Mouse (Mus musculus) midbrain, postnatal 0 days (tissue): ENCODE measurements at regions not wholly inside any gene's neighbourhood (a gene's known extent, or its start where the extent isn't known, plus 50 kb on each side); places are given as distances from the start of the nearest gene placed in this dataset.

Experiments used
- ATAC-seq: fragments of 200-750 bp; cut with Nextera tagmentation; 2 replicates; pipeline ENCODE4 v1.8.0; 2017; ENCODE audit warnings: moderate number of reproducible peaks, mild to moderate bottlenecking, moderate TSS enrichment, moderate library complexity; ENCODE audit not compliant: low FRiP score
- DNase-seq: peaks from one replicate; pipeline ENCODE4 v3.0.0-alpha.2; 2015; ENCODE audit warnings: low spot score
- H3K27ac ChIP-seq: fragments of 300-500 bp; sonication (generic); 2 replicates; pipeline ENCODE4 v1.5.1; 2014; ENCODE audit warnings: low read depth, mild to moderate bottlenecking, low read length, mixed read lengths
- H3K27me3 ChIP-seq: fragments of 300-500 bp; sonication (generic); 2 replicates; pipeline ENCODE4 v1.6.1; 2014; ENCODE audit warnings: low read length, control low read depth, mixed read lengths; ENCODE audit not compliant: insufficient read depth
- H3K36me3 ChIP-seq: fragments of 300-500 bp; sonication (generic); 2 replicates; pipeline ENCODE4 v1.6.1; 2014; ENCODE audit warnings: low read length, control low read depth, mixed read lengths; ENCODE audit not compliant: insufficient read depth
- H3K4me1 ChIP-seq: fragments of 300-500 bp; sonication (generic); 2 replicates; pipeline ENCODE4 v1.6.1; 2014; ENCODE audit warnings: mild to moderate bottlenecking, control low read depth, antibody characterized with exemption, low read length, mixed read lengths; ENCODE audit not compliant: insufficient read depth
- H3K4me2 ChIP-seq: fragments of 300-500 bp; sonication (generic); 2 replicates; pipeline ENCODE4 v1.6.1; 2014; ENCODE audit warnings: low read depth, mild to moderate bottlenecking, low read length, mixed read lengths; ENCODE audit not compliant: poor library complexity, severe bottlenecking
- H3K4me3 ChIP-seq: fragments of 300-500 bp; sonication (generic); 2 replicates; pipeline ENCODE4 v1.5.1; 2014; ENCODE audit warnings: low read depth, mild to moderate bottlenecking, low read length, moderate library complexity
- H3K9ac ChIP-seq: fragments of 300-500 bp; sonication (generic); replicated peaks from 2 replicates; pipeline ENCODE4 v1.6.1; 2014; ENCODE audit warnings: mild to moderate bottlenecking, low read length, moderate library complexity, mixed read lengths; ENCODE audit not compliant: poor library complexity, severe bottlenecking
- H3K9me3 ChIP-seq: fragments of 300-500 bp; sonication (generic); 2 replicates; pipeline ENCODE4 v1.6.1; 2016; ENCODE audit warnings: low read length, control low read depth
- CTCF ChIP-seq: IDR thresholded peaks from 2 replicates; pipeline ENCODE4 v1.5.1; 2016; ENCODE audit warnings: antibody characterized with exemption, mild to moderate bottlenecking
- WGBS: fragments of 180-500 bp; shearing (Covaris S2); extraction: QIAGEN DNeasy Blood & Tissue Kit; methylation state at CpG from one replicate; pipeline ENCODE4 v1.1.7; 2014; 5-methylcytosine and 5-hydroxymethylcytosine counted together

DNA sequence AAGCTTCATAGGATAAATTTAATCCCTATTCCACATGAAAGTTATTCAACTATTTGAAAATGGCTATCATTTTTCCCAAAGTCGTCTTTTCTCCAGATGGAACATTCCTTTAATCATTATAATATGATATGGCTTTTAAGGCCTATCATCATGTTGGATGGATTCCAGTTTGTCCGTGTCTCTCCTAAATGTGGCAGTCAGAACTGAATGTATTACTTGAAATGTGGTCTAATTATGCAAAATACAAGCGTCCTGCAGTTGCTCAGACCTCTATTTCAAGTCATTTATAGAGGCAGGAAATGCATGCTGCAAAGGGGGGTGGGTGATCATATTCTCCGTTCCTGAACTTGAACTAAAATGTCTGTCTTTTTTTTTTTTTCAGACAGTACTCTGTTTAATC, 88.5 kb upstream of the Adgrl2 start:
- Histone ChIP-seq H3K9ac (no peak overlapping the region), H3K4me2 (no peak overlapping the region), H3K36me3 (no peaks in the 10 kb centered on the region), H3K27me3 (no peaks in the 10 kb centered on the region), H3K4me1 (0 out of 2 replicates have a peak, but pooled peaks cover 6% of the 10 kb centered on the region), H3K9me3 (no peaks in the 10 kb centered on the region), H3K27ac (no peak overlapping the region), H3K4me3 (no peak overlapping the region)
- 51% methylated on average over 4 of the region's 4 CpGs for WGBS
- no peak for TF ChIP-seq CTCF
- DNase-seq (no peak), ATAC-seq (no peak)

DNA sequence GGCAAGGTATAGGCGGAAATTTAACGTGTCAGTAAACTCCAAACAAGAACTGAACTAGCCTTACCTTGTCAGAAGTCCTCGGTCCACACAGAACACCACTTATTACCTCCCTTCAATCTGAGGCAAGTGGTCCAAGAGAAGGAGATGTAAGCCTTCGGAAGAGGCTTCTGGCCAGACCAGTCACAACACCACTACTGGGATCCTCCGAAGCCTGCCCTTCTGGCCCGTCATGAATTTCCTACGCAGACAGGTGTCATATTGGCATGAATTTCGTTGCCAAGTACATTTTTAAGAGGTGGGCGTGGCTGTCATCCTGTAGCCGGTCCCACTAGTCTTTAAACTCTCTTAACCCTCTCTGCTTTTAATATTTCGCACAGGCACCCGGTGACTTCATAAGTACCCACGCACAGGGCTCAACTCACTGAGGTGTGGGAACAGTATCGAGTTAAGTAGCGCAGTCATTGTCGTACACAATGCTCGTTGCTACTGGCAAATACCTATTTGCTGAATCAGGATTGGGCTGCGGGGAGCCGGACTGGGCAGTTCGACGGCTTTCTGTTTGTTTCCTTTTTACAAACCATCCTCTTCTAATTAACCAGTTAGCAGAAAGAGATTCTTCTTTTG, 86.7 kb upstream of the Adgrl2 start:
- TF ChIP-seq CTCF: no peak
- Histone ChIP-seq H3K27me3 (no peaks in the 10 kb centered on the region), H3K4me2 (no peak overlapping the region), H3K4me3 (no peak overlapping the region), H3K4me1 (0 out of 2 replicates have a peak, but pooled peaks cover 6% of the 10 kb centered on the region), H3K27ac (no peak overlapping the region), H3K9ac (no peak overlapping the region), H3K9me3 (no peaks in the 10 kb centered on the region), H3K36me3 (no peaks in the 10 kb centered on the region)
- WGBS: 83% methylated on average over 21 of the region's 21 CpGs
- ATAC-seq: no peak
- no peak for DNase-seq

DNA sequence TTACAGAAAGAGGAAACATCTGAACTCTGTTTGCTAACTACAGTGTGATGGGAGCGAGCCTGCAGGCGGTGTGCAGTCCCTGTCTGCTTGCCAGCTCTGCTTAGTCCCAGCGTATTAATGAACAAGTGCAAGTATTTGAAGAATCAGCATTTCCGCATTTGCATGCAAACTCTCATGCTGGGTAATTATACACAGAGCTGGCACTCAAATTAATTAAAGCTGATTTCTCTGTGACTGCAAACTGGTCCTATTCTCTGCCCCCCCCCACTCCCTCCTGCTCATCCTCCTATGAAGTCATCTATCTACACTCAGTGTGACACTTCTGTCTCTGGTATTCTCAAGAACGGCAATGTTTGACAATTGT, 85.1 kb upstream of the Adgrl2 start:
- peak overlapping the region; percentile 30 for H3K4me2 ChIP-seq
- TF ChIP-seq CTCF: no peak
- 0 out of 2 replicates have a peak, but pooled peaks cover 6% of the 10 kb centered on the region for H3K4me1 ChIP-seq
- no peaks in the 10 kb centered on the region for H3K9me3 ChIP-seq
- H3K4me3 ChIP-seq: peak overlapping the region; percentile 2; the same call in 1 of the 2 replicates
- no peaks in the 10 kb centered on the region for H3K27me3 ChIP-seq
- peak; percentile 68 for DNase-seq
- 38% methylated on average over 5 of the region's 5 CpGs for WGBS
- H3K27ac ChIP-seq: no peak overlapping the region
- no peaks in the 10 kb centered on the region for H3K36me3 ChIP-seq
- peak; percentile 44 for ATAC-seq
- H3K9ac ChIP-seq: no peak overlapping the region

DNA sequence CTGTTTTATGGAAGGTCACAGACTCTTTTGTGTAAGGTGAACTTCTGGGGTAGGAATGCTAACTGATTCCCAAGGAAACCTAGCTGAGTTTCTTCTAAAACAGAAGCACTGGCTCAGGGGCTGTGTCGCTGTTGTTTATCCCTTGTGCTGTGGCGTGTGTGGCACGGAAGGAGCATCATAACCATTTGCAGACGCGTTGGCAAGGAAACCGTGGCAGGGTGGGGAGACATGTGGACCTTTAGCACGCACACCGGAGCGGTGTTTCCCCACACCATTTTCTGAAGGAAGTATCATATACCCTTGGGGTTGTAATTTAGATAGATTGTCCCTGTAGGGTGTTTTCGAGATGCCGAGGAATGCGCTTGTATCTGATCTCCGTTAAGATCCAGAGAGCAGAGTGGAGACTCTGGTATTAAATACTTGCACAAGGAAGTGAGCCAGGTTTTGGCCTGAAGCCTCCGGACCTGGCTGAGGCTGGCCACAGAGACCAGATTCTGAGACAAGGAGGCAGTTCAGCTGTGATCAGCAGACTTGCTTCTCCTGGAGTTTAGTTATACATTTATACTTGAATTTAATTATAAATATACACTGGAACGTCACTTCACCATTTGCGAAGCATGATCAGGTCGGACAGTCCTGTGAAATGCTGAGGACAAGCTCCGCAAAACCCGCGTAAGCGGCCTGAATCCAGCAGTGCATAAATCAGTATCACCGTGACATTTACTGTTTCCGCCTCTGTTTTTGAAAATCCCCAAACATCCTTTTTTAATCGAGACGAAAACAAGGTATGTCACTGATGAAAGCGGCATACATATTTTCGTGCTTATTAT, 84.5 kb upstream of the Adgrl2 start:
- H3K27me3 ChIP-seq: no peaks in the 10 kb centered on the region
- H3K4me1 ChIP-seq: 0 out of 2 replicates have a peak, but pooled peaks cover 6% of the 10 kb centered on the region
- H3K9me3 ChIP-seq: no peaks in the 10 kb centered on the region
- H3K4me2 ChIP-seq: peak overlapping the region; percentile 30
- H3K27ac ChIP-seq: no peak overlapping the region
- ATAC-seq (no peak; the same call in 1 of the 2 replicates), DNase-seq (peak; percentile 22)
- no peaks in the 10 kb centered on the region for H3K36me3 ChIP-seq
- TF ChIP-seq CTCF: no peak
- H3K9ac ChIP-seq: no peak overlapping the region
- 0 out of 2 replicates have a peak overlapping the region, but pooled peaks have one; percentile 9 for H3K4me3 ChIP-seq
- 49% methylated on average over 27 of the region's 27 CpGs for WGBS

DNA sequence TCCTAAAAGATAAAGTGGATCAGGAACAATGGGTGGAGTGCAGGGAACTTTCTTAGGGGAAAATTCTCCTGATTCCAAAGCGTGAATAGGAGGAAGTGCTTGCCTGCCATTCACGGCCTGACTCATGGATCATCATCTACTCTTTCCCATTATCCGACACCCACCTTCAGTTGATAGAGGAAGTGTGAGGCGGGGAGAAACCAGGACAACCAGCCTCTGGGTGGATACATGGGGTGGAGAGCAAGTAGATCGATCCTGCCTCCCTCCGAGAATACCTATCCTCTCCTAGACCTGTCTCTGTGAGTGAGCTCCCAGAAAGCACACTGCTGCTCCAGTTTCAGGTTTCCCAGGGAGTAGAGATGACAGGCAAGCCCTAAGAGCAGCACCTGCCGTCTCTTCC, 79.8 kb upstream of the Adgrl2 start:
- ATAC-seq: no peak
- no peak for DNase-seq
- H3K27ac ChIP-seq: no peak overlapping the region
- WGBS: 83% methylated on average over 7 of the region's 7 CpGs
- H3K27me3 ChIP-seq: no peaks in the 10 kb centered on the region
- no peaks in the 10 kb centered on the region for H3K9me3 ChIP-seq
- H3K36me3 ChIP-seq: no peaks in the 10 kb centered on the region
- H3K4me3 ChIP-seq: no peak overlapping the region
- H3K4me1 ChIP-seq: 0 out of 2 replicates have a peak, but pooled peaks cover 6% of the 10 kb centered on the region
- H3K9ac ChIP-seq: no peak overlapping the region
- no peak for TF ChIP-seq CTCF
- no peak overlapping the region for H3K4me2 ChIP-seq

DNA sequence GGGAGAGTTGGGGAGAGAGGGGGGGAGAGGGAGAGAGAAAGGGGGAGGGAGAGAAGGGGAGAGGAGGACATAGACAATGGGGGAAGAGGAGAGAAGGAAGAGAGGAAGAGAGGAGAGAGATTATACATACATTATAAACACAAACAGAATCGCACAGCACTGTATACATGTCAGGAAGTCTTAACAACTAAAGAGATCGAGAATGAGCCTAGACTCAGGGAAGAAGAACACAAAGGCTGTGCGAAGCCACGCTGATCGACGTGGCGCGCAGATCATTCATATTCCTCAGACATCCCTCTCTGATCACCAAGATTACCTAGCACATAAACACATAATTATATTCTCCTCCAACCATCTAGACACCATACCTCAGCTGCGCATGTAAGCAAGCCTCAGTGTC, 79.1 kb upstream of the Adgrl2 start:
- DNase-seq (no peak), ATAC-seq (no peak)
- H3K4me3 ChIP-seq: no peak overlapping the region
- no peak overlapping the region for H3K27ac ChIP-seq
- H3K27me3 ChIP-seq: no peaks in the 10 kb centered on the region
- H3K9me3 ChIP-seq: no peaks in the 10 kb centered on the region
- H3K36me3 ChIP-seq: no peaks in the 10 kb centered on the region
- 74% methylated on average over 9 of the region's 9 CpGs for WGBS
- 0 out of 2 replicates have a peak, but pooled peaks cover under 1% of the 10 kb centered on the region for H3K4me1 ChIP-seq
- H3K9ac ChIP-seq: no peak overlapping the region
- H3K4me2 ChIP-seq: peak overlapping the region; percentile 15; the same call in 1 of the 2 replicates
- no peak for TF ChIP-seq CTCF
